Mouse (Mus musculus): ENCODE measurements at regions not wholly inside any gene's neighbourhood (a gene's known extent, or its start where the extent isn't known, plus 50 kb on each side); places are given as distances from the start of the nearest gene placed in this dataset.

DNA sequence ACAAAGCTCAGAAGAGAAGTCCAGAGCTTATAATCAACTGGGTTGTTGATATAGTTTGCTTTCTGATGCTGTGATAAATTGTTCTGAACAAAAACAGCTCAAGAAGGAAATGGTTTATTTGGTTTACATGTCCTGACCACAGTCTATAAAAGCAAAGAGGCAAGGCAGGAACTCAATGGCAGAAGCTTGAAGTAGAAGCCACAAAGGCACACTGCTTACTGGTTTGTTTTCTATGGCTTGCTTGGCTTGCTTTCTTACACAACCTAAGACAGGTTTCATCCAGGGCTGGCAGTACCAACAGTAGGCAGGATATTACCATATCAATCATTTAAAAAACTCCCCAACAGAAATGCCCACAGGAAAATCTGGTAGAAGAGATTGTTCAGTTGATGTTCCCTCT is 502.7 kb upstream of the Mef2c start:
- intact Hi-C loops (cut with DNase I): no loop called here
- DNase-seq (ENCODE audit: low spot score in 2 of 2): no peak

DNA sequence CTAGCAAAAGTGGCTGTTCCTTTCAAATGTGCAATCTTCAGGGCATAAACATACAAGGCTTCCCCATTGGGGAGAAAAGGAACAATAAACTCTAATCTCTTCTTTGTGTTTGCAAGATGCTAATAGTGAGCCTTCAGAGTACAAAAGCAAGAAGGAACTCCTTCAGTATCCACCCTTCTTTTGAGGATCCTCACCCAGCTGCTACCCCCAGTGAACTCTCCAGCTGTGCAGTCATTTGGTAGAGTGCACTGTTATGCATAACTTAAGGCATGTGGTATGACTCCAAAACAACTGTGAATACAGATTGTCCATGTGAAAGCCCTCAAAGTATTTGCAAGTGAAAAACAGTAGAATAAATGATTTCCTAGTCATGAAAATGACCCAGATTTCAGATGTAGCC is 487.1 kb upstream of the Mef2c start:
- DNase-seq (ENCODE audit: low spot score in 2 of 2): no peak
- intact Hi-C loops (cut with DNase I): no loop called here

DNA sequence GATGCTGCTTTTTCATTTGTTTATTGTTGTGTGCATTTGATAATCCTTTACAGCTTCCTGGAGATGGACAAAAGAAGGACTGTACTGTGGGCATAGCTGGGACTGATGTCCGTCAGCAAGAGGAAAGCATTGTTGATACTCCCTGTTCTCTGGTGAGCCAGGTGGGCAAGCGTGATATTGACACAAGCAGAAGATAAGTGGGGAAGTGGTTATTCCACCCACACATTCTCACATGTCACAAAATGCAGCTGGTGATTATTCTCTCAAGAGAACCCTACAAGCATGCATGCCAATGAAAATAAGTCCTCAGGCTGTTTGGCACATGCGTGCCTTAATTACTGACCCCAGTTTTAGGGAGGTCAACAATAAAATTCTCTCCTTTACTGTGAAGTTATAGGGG is 483.0 kb upstream of the Mef2c start:
- DNase-seq (ENCODE audit: low spot score in 2 of 2): no peak
- intact Hi-C loops (cut with DNase I): no loop called here

DNA sequence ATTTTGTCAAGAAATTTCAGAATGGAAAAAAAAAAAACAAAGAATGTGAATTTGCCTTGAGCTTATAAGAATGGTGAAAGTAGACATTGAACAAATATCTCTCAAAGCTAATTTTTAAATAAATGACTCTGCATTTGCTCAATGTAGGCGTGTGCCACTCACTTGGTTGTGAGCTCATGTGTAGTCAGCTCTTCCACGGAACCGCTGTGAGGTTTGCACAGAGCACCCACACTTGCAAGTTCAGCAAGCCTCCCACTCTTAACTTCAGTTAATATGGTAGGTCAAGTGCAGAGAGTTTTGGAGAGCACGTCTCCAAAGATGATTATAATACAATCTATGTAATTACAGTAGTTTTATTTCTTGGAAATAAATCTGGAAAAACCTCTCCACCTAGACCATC is 479.9 kb upstream of the Mef2c start:
- DNase-seq (ENCODE audit: low spot score in 2 of 2): no peak
- intact Hi-C loops (cut with DNase I): no loop called here

DNA sequence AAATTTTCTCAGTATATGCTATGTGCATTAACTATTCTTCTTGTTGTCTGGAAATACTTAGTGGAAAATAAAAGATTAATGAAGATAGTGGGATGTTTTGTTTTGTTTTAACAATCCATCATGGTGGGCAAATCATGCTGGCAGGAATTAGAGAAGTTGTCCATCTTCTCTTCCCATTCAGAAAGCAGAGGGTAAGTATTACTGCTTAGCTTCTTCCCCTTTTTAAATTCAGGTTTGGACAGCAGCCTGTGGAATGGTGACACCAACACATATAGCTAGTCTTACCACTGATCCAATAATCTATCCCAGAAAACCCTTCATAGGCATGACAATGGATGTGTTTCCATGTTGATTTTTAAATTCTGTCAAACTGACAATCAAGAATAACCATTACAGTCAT is 467.9 kb upstream of the Mef2c start:
- no peak for DNase-seq (ENCODE audit: low spot score in 2 of 2)
- intact Hi-C loops (cut with DNase I): no loop called here

DNA sequence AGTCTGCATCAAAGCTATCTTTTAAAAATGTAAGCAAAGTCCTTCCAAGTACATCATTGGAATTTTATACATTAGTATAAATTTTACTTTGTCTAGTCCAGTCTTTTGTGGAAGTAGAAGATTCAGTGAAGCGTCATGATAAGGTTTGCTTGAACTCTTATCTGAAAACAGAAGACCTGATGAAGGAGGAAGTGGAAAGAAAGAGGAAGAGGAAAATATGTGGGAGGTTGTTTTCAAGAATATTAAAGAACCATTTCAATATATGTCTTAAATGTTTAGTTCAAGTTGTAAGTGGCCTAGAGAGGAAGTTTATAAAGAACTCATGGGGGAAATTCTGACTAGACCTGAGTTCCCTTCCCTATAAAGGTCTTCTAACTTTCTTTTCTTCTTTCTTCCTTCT is 462.3 kb upstream of the Mef2c start:
- no peak for DNase-seq (ENCODE audit: low spot score in 2 of 2)
- intact Hi-C loops (cut with DNase I): no loop called here

DNA sequence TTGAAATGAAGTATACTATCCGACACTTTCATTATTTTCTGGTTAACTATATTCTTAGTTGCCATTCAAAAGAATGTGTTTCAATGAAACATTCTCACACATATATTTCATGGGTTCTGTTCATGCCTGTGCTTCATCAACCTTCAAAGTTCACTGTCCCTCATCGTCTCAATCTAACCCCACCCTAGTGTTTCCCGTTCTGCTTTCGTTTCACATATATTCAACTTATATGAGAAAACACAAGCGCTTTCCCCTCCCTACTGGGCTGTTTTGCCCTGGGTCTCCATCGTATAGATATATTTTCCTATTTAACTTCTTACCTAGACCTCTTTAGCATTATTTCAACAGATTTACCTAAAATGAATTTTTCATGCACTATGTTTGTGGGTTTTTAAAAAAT is 458.3 kb upstream of the Mef2c start:
- intact Hi-C loops (cut with DNase I): no loop called here
- DNase-seq (ENCODE audit: low spot score in 2 of 2): no peak

DNA sequence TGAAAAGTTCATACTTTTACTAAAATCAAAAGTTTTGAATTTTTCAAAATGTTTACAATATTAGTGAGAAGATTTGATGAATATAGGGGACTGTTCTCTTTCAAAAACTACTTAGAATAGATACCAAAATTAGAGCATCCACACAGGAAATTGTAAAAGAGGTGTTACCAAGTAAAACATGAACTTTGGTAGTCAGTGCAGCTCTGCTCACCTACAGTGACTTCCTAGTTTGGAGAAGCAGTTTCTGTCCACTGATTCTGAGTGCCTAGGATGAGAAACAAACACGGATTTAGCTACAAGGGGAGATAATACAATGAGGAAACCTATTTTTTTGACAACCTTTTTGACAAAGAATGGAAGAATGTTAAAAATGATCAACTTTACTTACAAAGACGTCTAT is 457.9 kb upstream of the Mef2c start:
- no peak for DNase-seq (ENCODE audit: low spot score in 2 of 2)
- intact Hi-C loops (cut with DNase I): no loop called here

DNA sequence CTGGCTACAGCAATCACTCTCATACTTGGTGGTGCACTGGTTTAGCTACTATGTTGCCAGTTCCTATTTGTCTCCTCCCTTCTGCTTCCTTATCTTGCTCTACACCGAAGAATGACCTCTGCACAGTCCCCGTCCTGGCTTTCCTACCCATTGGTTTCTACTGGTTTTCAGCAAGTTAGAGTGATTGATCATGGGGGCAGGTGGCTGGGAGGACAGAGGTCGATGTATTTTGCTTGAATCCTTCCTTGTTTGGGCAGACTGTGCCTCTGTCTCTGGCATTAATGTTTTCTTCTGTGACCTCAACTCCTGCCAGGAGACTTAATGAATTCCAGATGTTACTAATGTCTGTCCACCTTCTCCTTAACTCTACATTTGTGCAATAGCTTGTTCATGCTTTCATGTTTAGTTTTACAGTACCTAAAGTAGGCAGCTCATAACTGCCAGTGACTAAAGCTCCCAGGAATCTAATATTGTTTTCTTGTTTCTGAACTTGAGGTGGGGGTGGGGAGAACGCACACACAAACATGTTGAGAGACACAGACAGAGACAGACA is 457.2 kb upstream of the Mef2c start:
- intact Hi-C loops (cut with DNase I): no loop called here

DNA sequence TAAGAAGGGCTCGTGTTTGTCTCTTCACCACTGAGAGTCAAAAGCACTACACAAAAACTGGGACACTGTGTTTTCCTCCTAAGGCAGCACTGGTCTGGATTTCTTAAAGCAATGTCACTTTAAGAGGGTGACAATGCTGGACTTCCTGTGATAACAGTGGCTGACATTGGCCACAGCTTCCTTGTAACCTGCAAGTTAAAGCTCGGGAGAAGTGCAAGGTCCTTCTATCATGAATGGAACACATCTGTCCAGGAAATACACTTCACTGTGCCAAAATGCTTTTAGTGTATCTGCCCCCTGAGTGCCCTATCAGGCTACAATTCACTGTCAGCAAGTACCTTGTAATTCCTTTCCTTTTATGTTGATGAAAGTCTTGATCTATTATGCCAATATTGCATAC is 448.0 kb upstream of the Mef2c start:
- intact Hi-C loops (cut with DNase I): no loop called here
- no peak for DNase-seq (ENCODE audit: low spot score in 2 of 2)

More for the DNA sequence above, 457.2 kb upstream of the Mef2c start:
- DNase-seq (ENCODE audit: low spot score in 2 of 2): no peak

DNA sequence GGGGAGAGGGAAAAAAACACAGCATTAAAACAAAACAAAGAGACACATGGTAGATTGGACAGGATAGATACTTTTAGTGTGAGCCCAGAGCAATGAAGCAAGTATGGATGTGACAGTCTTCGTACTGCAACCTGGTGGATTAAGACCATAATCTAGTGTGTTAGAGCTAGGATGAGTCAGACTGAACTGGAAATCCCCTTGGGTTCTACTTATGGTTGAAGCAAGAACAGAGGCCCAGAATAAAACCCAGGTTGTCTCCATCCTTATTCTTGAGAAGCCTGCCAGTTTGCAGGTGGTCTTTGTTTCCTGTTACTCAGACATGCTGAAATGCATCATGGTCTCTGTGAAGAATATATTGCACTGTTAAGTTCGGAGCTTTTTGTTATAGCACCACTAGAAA is 447.4 kb upstream of the Mef2c start:
- intact Hi-C loops (cut with DNase I): no loop called here
- no peak for DNase-seq (ENCODE audit: low spot score in 2 of 2)

DNA sequence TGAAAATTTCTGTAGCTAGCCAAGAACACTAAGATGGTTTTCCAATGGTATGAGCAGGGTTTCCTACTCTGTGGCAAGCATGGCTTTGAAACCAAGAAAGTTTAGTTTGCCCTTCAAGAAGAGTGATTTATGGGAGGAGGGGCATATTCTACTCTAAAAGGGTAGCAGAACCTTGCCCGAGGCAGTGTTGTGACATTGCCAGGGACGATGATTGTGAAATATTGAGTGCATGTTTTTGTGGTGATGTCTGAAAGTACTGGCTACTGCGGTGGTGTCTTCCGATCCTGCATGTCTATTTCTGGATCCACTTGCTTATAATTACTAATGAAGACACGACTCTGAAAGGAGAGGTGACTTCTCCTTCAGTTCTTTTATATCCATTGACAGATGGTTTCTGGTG is 439.1 kb upstream of the Mef2c start:
- no peak for DNase-seq (ENCODE audit: low spot score in 2 of 2)
- intact Hi-C loops (cut with DNase I): loop anchor here (5.0 to 10.0 kb wide), 4 partner anchors 117 to 1120 kb away; no protein-coding TSS in a partner anchor

DNA sequence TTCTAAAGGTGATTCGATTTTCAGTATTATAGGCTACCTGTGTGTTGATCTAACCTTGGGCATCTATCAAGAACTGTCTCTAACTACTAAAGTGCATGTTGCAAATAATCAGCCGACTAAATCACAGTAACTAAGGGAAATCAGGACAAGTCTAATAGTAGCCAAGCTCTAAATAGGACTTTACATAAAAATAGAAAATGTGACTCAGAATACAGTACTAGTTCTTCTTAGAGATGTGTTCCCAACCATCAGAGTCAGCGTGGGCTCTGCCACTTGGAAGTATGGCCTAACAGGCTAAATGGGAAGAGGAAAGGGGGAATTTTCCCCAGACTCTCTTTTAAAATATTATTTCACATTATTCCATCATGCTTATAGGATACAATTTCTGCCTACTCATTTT is 438.6 kb upstream of the Mef2c start:
- peak; percentile 10 to 53 for DNase-seq (ENCODE audit: low spot score in 2 of 2)
- intact Hi-C loops (cut with DNase I): loop anchor here (5.0 to 10.0 kb wide), 4 partner anchors 118 to 1120 kb away; no protein-coding TSS in a partner anchor

DNA sequence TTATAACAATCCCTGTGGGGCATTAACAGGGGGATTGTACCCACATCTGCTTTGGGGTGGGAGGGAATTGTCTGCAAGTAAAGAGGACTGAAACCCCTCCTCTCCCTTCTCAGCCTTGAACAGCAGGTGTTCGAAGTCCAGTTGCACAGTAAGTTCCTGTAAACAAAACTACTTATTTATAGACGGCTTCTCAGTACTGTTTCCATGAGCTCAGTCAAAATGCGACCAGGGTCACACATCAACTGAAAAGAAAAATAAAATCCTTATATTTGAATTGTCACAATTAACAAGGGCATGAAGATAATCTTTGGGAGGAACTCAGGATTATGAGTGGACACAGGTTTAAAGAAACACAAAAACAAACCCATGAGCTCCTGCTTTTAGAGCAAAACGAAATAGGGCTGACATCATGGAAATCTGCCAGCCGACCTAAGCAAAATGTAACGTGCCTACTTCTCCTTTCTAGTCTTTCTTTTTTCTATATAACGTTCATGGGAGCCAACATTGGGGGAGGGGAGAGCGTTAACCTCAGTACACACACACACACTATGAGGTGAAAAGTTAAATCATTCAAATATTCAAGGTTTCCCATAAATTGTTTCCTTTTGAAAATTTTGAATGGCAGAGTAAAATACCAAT is 437.6 kb upstream of the Mef2c start:
- intact Hi-C loops (cut with DNase I): loop anchor here (5.0 to 10.0 kb wide), 4 partner anchors 119 to 1121 kb away; no protein-coding TSS in a partner anchor
- DNase-seq (ENCODE audit: low spot score in 2 of 2): no peak

DNA sequence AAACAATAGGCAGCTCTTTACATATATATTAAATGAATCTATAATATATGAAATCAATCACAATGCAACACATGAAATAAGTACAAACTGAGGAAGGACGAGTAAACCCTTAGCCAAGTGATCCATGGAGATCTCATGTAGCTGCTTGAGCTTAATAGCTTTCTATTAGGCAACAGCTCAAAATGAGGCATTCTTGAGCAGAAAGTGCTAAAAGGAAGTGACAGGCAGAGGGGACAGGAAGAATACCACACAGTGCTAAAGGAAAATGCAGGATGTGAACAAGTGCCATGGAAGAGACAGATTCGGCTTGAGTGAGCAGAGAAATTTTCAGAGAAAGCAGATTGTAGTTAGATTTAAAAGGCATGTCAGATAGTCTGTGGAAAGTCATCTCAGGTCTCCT is 436.3 kb upstream of the Mef2c start:
- intact Hi-C loops (cut with DNase I): loop anchor here (5.0 to 10.0 kb wide), 4 partner anchors 120 to 1123 kb away; no protein-coding TSS in a partner anchor
- no peak for DNase-seq (ENCODE audit: low spot score in 2 of 2)

DNA sequence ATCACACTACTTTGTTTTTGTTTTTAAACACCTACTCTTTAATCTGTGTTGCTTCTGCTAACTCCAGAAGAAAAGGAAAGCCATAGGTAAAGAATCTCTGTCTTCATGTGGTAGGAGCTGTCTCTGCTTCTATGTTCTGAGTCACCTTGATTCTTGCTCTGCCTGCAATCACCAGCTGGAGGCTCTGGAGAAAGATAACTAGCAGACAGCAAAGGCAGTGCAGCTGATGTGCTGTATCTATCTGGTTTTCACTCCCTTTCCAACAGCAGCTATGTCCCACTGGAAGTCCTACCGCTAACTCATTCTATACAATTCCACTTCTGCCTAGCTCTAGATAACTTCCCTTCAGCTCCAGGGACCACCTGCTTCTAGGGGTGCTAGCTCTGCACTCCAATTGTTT is 435.2 kb upstream of the Mef2c start:
- DNase-seq (ENCODE audit: low spot score in 2 of 2): no peak
- intact Hi-C loops (cut with DNase I): loop anchor here (5.0 to 10.0 kb wide), 4 partner anchors 121 to 1124 kb away; no protein-coding TSS in a partner anchor

DNA sequence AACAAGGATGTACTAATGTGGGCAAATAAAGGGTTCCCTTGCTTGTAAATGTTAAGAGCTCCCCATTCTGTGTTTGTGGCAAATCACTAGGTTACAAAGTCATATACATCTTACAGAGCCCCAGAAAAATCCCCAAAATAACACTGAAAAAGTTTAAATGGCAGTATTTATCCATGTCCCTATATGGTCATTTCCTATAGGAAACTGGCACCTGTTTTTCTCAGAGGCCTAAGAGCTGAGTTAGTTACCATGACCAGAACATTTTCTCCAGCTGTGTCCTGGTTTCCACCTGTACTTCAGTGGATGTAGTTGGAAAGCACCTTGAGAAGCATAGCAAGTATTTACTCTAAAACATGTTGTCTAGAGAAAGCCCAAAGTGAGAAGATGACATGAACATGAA is 434.5 kb upstream of the Mef2c start:
- DNase-seq (ENCODE audit: low spot score in 2 of 2): no peak
- intact Hi-C loops (cut with DNase I): loop anchor here (5.0 to 10.0 kb wide), 4 partner anchors 122 to 1124 kb away; no protein-coding TSS in a partner anchor

DNA sequence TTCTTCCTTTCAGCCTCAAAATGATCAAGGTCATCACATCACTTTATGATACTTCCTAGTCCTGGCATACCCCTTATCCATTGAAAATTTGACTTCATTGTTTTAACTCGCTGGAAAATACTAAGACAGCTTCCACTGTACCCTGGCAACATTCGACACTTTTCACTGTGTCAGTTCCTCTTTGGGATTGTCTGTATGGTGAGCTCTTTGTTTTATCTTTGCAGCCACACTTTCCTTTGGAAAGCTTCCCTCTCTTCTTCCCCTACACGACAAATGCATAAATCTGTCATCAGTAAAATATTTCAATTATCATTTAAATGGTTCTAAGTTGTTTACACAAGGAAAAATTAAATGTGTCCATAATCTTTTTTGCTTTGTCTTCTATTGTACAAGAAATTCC is 431.8 kb upstream of the Mef2c start:
- intact Hi-C loops (cut with DNase I): no loop called here
- no peak for DNase-seq (ENCODE audit: low spot score in 2 of 2)

DNA sequence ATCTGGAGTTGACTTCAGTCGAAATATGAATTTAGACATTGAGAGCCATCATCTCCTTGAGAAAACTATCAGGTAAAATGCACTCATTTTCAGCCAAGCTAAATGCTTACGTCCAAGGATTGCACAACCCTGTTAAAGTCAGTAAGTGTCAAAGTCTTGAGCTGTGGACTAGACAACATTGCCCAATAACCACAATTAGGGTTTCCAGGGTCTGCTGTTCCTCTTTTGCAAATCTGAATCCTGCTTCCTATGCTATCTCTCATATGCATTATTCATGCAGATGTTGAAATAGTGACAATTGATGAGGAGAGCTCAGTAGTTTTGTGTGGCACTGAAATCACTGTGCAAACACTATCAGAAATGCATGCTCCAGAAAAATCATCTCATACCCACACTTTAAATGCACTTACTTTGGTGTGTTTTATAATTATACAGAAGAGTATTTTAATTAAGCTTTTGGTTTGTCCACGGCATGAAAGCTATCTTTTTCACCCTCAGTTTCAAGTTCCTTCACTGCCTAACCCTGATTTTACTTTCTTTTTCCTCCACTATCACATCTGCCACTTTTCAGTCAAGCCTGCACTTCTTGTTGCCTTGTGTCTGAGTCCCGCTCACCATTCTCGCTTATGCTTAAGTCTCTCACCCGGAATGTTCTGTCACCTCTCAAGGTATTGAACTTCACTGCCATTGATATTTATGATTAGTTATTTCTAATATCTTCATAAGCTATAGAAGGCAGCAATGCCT is 429.4 kb upstream of the Mef2c start:
- no peak for DNase-seq (ENCODE audit: low spot score in 2 of 2)
- intact Hi-C loops (cut with DNase I): no loop called here

DNA sequence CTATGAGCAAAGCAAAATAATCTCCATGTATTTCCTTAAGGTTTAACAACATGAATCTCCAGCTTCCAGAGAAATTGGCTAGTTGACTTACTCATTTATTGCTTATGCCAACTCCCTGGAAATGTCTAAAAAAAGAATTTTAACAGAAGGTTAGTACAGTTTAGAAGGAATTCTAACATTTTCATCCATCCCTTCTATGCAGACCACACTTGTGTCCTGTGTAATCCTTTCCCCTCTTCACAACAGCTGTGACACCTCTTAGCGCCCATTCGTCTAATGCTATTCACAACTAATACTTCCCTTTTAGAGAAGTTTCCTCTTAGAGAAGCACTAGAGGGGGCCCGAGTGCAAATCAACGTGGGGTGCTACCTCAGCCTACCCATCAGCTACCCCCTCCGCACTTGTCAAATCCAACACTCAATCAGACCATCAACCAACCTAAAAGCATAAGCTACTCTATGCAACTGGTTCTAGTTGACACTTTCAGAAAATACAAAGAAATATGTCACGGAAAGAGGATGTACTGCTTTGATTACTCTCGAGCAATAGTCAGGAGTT is 428.4 kb upstream of the Mef2c start:
- intact Hi-C loops (cut with DNase I): loop anchor here (5.0 kb wide), 1 partner anchor 37 kb away; no protein-coding TSS in a partner anchor

More for the DNA sequence above, 428.4 kb upstream of the Mef2c start:
- no peak for DNase-seq (ENCODE audit: low spot score in 2 of 2)

Measured in left cerebral cortex, postnatal 25 days (tissue).